Mouse (Mus musculus): ENCODE data around the gene Rgs19. TPM values are rescaled to one million over a fixed set of nuclear protein-coding genes. Genes with fewer than 3 reads are reported as not detected.

Rgs19 gene
- total and polyA plus RNA-seq, 2 experiments from 2014 or later = 43.7 to 56.4 TPM

DNA sequence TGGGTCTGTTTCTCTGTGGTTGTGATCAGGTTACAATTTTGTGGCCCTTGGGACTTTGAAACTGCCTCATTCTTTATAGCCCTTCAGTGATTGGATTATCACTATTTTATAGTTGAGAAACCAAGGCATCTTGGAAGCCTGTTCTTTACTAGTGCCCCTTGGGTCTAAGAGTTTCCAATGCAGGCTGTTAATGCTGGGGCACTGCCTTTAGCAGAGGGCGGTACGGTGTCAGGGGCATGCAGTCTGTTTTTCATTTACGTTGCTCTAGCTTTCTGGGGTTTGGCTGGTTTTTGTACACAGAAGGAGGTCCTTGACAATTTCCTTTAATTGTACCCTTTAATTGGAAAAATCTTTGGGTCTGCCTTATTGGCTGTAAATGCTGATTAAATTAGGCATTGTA is 48.1 kb downstream of the Rgs19 start:
- Histone ChIP-seq H3K9ac (no peak overlapping the region), H3K4me2 (ENCODE audit: low read depth) (no peak overlapping the region), H3K27ac (ENCODE audit: low read depth, low read length) (no peak overlapping the region), H3K4me3 (ENCODE audit: low read depth, low read length) (no peak overlapping the region), H3K27me3 (ENCODE audit: insufficient read depth, low read length) (no peaks in the 10 kb centered on the region), H3K4me1 (ENCODE audit: insufficient read depth) (no peaks in the 10 kb centered on the region), H3K9me3 (ENCODE audit: low read length) (no peaks in the 10 kb centered on the region), H3K36me3 (ENCODE audit: insufficient read depth) (peaks cover 84% of the 10 kb centered on the region)
- WGBS = 80% methylated on average over 3 of the region's 3 CpGs
- no peak for TF ChIP-seq CTCF (IDR thresholded peaks at IDR 0.05; ENCODE audit: low read depth)
- no peak for DNase-seq
- ATAC-seq = no peak

GRCm38 (mm10) chr2:181644361-181644760 is 49.4 kb downstream of the Rgs19 start:
- Histone ChIP-seq H3K36me3 (ENCODE audit: insufficient read depth) (peaks cover 82% of the 10 kb centered on the region), H3K4me3 (ENCODE audit: low read depth, low read length) (no peak overlapping the region), H3K27ac (ENCODE audit: low read depth, low read length) (no peak overlapping the region), H3K4me1 (ENCODE audit: insufficient read depth) (no peaks in the 10 kb centered on the region), H3K4me2 (ENCODE audit: low read depth) (no peak overlapping the region), H3K9ac (no peak overlapping the region), H3K27me3 (ENCODE audit: insufficient read depth, low read length) (no peaks in the 10 kb centered on the region), H3K9me3 (ENCODE audit: low read length) (no peaks in the 10 kb centered on the region)
- 91% methylated on average over 2 of the region's 2 CpGs for WGBS
- ATAC-seq = peak; percentile 23; the same call in 1 of the 2 replicates
- peak; percentile 73 for TF ChIP-seq CTCF (IDR thresholded peaks at IDR 0.05; ENCODE audit: low read depth)
- DNase-seq = peak; percentile 49

Other genes starting within 250 kb of the Rgs19 start
- 11.7 and 17.7 TPM in 2 replicates for gene Zbtb46, start 234.6 kb downstream of the Rgs19 start, total RNA-seq (2014; rRNA removed)
- gene Zbtb46, start 234.6 kb downstream of the Rgs19 start, polyA plus RNA-seq (2015; fragmentation: Nextera tagmentation; extraction: Ambion mirVana) = 8.2 and 11.0 TPM in 2 replicates
- gene Abhd16b, start 200.8 kb downstream of the Rgs19 start, total RNA-seq (2014; rRNA removed) = not detected in 2 replicates
- gene Abhd16b, start 200.8 kb downstream of the Rgs19 start, polyA plus RNA-seq (2015; fragmentation: Nextera tagmentation; extraction: Ambion mirVana) = not detected in 2 replicates
- 91.7 and 120 TPM in 2 replicates for gene Tpd52l2, start 196.8 kb downstream of the Rgs19 start, total RNA-seq (2014; rRNA removed)
- 114 and 128 TPM in 2 replicates for gene Tpd52l2, start 196.8 kb downstream of the Rgs19 start, polyA plus RNA-seq (2015; fragmentation: Nextera tagmentation; extraction: Ambion mirVana)
- gene Dnajc5, start 173.5 kb downstream of the Rgs19 start, total RNA-seq (2014; rRNA removed) = 252 and 369 TPM in 2 replicates
- gene Dnajc5, start 173.5 kb downstream of the Rgs19 start, polyA plus RNA-seq (2015; fragmentation: Nextera tagmentation; extraction: Ambion mirVana) = 207 and 270 TPM in 2 replicates
- gene Uckl1, start 109.1 kb downstream of the Rgs19 start, total RNA-seq (2014; rRNA removed) = 55.8 and 59.1 TPM in 2 replicates
- 42.7 and 43.0 TPM in 2 replicates for gene Uckl1, start 109.1 kb downstream of the Rgs19 start, polyA plus RNA-seq (2015; fragmentation: Nextera tagmentation; extraction: Ambion mirVana)
- 45.8 and 49.6 TPM in 2 replicates for gene Prpf6, start 102.1 kb downstream of the Rgs19 start, total RNA-seq (2014; rRNA removed)
- 43.7 and 46.5 TPM in 2 replicates for gene Prpf6, start 102.1 kb downstream of the Rgs19 start, polyA plus RNA-seq (2015; fragmentation: Nextera tagmentation; extraction: Ambion mirVana)
- 74.6 and 75.6 TPM in 2 replicates for gene Zfp512b, start 101.2 kb downstream of the Rgs19 start, total RNA-seq (2014; rRNA removed)
- gene Zfp512b, start 101.2 kb downstream of the Rgs19 start, polyA plus RNA-seq (2015; fragmentation: Nextera tagmentation; extraction: Ambion mirVana) = 44.7 and 62.3 TPM in 2 replicates
- gene Samd10, start 94.8 kb downstream of the Rgs19 start, total RNA-seq (2014; rRNA removed) = 64.9 and 85.6 TPM in 2 replicates
- gene Samd10, start 94.8 kb downstream of the Rgs19 start, polyA plus RNA-seq (2015; fragmentation: Nextera tagmentation; extraction: Ambion mirVana) = 82.6 and 108 TPM in 2 replicates
- not detected in 2 replicates for gene Gm29797, start 36.9 kb downstream of the Rgs19 start, total RNA-seq (2014; rRNA removed)
- gene Gm29797, start 36.9 kb downstream of the Rgs19 start, polyA plus RNA-seq (2015; fragmentation: Nextera tagmentation; extraction: Ambion mirVana) = not detected in 2 replicates
- 5.4 and 8.9 TPM in 2 replicates for gene Sox18, start 22.3 kb downstream of the Rgs19 start, total RNA-seq (2014; rRNA removed)
- 8.6 and 11.1 TPM in 2 replicates for gene Sox18, start 22.3 kb downstream of the Rgs19 start, polyA plus RNA-seq (2015; fragmentation: Nextera tagmentation; extraction: Ambion mirVana)
- 51.1 and 55.6 TPM in 2 replicates for gene Tcea2, start 13.7 kb downstream of the Rgs19 start, total RNA-seq (2014; rRNA removed)
- gene Tcea2, start 13.7 kb downstream of the Rgs19 start, polyA plus RNA-seq (2015; fragmentation: Nextera tagmentation; extraction: Ambion mirVana) = 53.8 and 57.5 TPM in 2 replicates
- gene Lkaaear1, start 4.5 kb upstream of the Rgs19 start, total RNA-seq (2014; rRNA removed) = not detected in 2 replicates
- not detected in 2 replicates for gene Lkaaear1, start 4.5 kb upstream of the Rgs19 start, polyA plus RNA-seq (2015; fragmentation: Nextera tagmentation; extraction: Ambion mirVana)
- gene Oprl1, start 21.0 kb upstream of the Rgs19 start, total RNA-seq (2014; rRNA removed) = 114 and 134 TPM in 2 replicates
- gene Oprl1, start 21.0 kb upstream of the Rgs19 start, polyA plus RNA-seq (2015; fragmentation: Nextera tagmentation; extraction: Ambion mirVana) = 51.3 and 62.5 TPM in 2 replicates
- gene Myt1, start 69.4 kb upstream of the Rgs19 start, total RNA-seq (2014; rRNA removed) = 39.0 and 55.0 TPM in 2 replicates
- gene Myt1, start 69.4 kb upstream of the Rgs19 start, polyA plus RNA-seq (2015; fragmentation: Nextera tagmentation; extraction: Ambion mirVana) = 4.0 and 6.7 TPM in 2 replicates
- 30.1 and 36.3 TPM in 2 replicates for gene Pcmtd2, start 143.9 kb upstream of the Rgs19 start, total RNA-seq (2014; rRNA removed)
- 17.9 and 25.8 TPM in 2 replicates for gene Pcmtd2, start 143.9 kb upstream of the Rgs19 start, polyA plus RNA-seq (2015; fragmentation: Nextera tagmentation; extraction: Ambion mirVana)
- gene Polr3k, start 170.4 kb upstream of the Rgs19 start, total RNA-seq (2014; rRNA removed) = 66.5 and 69.2 TPM in 2 replicates
- 80.1 and 86.1 TPM in 2 replicates for gene Polr3k, start 170.4 kb upstream of the Rgs19 start, polyA plus RNA-seq (2015; fragmentation: Nextera tagmentation; extraction: Ambion mirVana)